Mouse (Mus musculus): ENCODE results near the gene Eif4e3. TPM values are rescaled to one million over a fixed set of nuclear protein-coding genes. Genes with fewer than 3 reads are reported as not detected.
A peak's percentile ranks its signal among the peaks of the same experiment; 100 is the strongest.

Eif4e3 gene
- polyA plus RNA-seq, 1 experiment: 8.4 TPM

- no peak for DNase-seq
- H3K4me1 ChIP-seq (ENCODE audit: control insufficient read depth, insufficient read depth, low read length): no peaks in the 10 kb centered on the region
- no peak overlapping the region for H3K4me3 ChIP-seq (ENCODE audit: insufficient read depth, low read depth, low read length)
- H3K27me3 ChIP-seq (replicated peaks; ENCODE audit: control insufficient read depth, insufficient read depth, low read length): no peaks in the 10 kb centered on the region
- 74% methylated on average over 8 of the region's 8 CpGs for WGBS
- no peak overlapping the region for H3K27ac ChIP-seq (ENCODE audit: insufficient read depth, low read depth, low read length)
- H3K36me3 ChIP-seq (ENCODE audit: control insufficient read depth, insufficient read depth, low read length): no peaks in the 10 kb centered on the region
- TF ChIP-seq CTCF (conservative IDR thresholded peaks at IDR 0.05; ENCODE audit: insufficient read depth, insufficient read length, low read depth, low read length) (no peak), POLR2A (IDR thresholded peaks at IDR 0.05; ENCODE audit: low read depth, low read length) (no peak)
Observed at GRCm38 (mm10) chr6:99636801-99637200, 29.8 kb downstream of the Eif4e3 start.

DNA sequence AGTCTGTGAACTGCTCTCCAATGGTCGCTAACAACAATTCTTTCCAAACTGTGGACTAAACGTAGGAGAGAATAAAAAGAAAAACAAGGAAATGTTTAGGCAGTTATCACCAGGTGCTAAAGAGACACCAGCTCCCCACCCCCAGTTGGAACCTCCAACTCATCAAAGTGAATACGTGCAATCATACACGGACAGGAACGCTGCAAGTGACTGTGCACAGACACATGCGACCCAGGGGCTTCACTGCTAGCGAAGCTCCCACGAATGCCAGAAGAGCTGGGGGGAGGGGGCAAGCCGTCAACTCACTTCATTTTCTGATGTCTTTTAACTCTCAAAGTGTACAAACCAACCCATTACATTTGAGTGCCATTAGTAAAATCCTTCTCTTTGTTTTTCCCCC lies 30.4 kb downstream of the Eif4e3 start:
- WGBS: 85% methylated on average over 9 of the region's 9 CpGs
- no peak overlapping the region for H3K4me3 ChIP-seq (ENCODE audit: insufficient read depth, low read depth, low read length)
- H3K4me1 ChIP-seq (ENCODE audit: control insufficient read depth, insufficient read depth, low read length): no peaks in the 10 kb centered on the region
- H3K27ac ChIP-seq (ENCODE audit: insufficient read depth, low read depth, low read length): no peak overlapping the region
- DNase-seq: no peak
- no peaks in the 10 kb centered on the region for H3K36me3 ChIP-seq (ENCODE audit: control insufficient read depth, insufficient read depth, low read length)
- TF ChIP-seq CTCF (conservative IDR thresholded peaks at IDR 0.05; ENCODE audit: insufficient read depth, insufficient read length, low read depth, low read length) (no peak), POLR2A (IDR thresholded peaks at IDR 0.05; ENCODE audit: low read depth, low read length) (no peak)
- H3K27me3 ChIP-seq (replicated peaks; ENCODE audit: control insufficient read depth, insufficient read depth, low read length): no peaks in the 10 kb centered on the region

- TF ChIP-seq CTCF (conservative IDR thresholded peaks at IDR 0.05; ENCODE audit: insufficient read depth, insufficient read length, low read depth, low read length): no peak
- TF ChIP-seq POLR2A (IDR thresholded peaks at IDR 0.05; ENCODE audit: low read depth, low read length): no peak
- no peak overlapping the region for H3K27ac ChIP-seq (ENCODE audit: insufficient read depth, low read depth, low read length)
- H3K4me1 ChIP-seq (ENCODE audit: control insufficient read depth, insufficient read depth, low read length): no peaks in the 10 kb centered on the region
- DNase-seq: no peak
- 89% methylated on average over 32 of the region's 32 CpGs for WGBS
- H3K36me3 ChIP-seq (ENCODE audit: control insufficient read depth, insufficient read depth, low read length): no peaks in the 10 kb centered on the region
- no peaks in the 10 kb centered on the region for H3K27me3 ChIP-seq (replicated peaks; ENCODE audit: control insufficient read depth, insufficient read depth, low read length)
- no peak overlapping the region for H3K4me3 ChIP-seq (ENCODE audit: insufficient read depth, low read depth, low read length)
Observed at GRCm38 (mm10) chr6:99632121-99632980, 34.2 kb downstream of the Eif4e3 start.

- H3K4me3 ChIP-seq (ENCODE audit: insufficient read depth, low read depth, low read length): no peak overlapping the region
- 93% methylated on average over 5 of the region's 5 CpGs for WGBS
- H3K27me3 ChIP-seq (replicated peaks; ENCODE audit: control insufficient read depth, insufficient read depth, low read length): no peaks in the 10 kb centered on the region
- TF ChIP-seq POLR2A (IDR thresholded peaks at IDR 0.05; ENCODE audit: low read depth, low read length): no peak
- TF ChIP-seq CTCF (conservative IDR thresholded peaks at IDR 0.05; ENCODE audit: insufficient read depth, insufficient read length, low read depth, low read length): no peak
- H3K36me3 ChIP-seq (ENCODE audit: control insufficient read depth, insufficient read depth, low read length): no peaks in the 10 kb centered on the region
- DNase-seq: no peak
- H3K4me1 ChIP-seq (ENCODE audit: control insufficient read depth, insufficient read depth, low read length): no peaks in the 10 kb centered on the region
- H3K27ac ChIP-seq (ENCODE audit: insufficient read depth, low read depth, low read length): no peak overlapping the region
Observed at GRCm38 (mm10) chr6:99631637-99632036, 34.9 kb downstream of the Eif4e3 start.

GRCm38 (mm10) chr6:99629726-99630458 lies 36.7 kb downstream of the Eif4e3 start:
- no peak for TF ChIP-seq POLR2A (IDR thresholded peaks at IDR 0.05; ENCODE audit: low read depth, low read length)
- no peak for TF ChIP-seq CTCF (conservative IDR thresholded peaks at IDR 0.05; ENCODE audit: insufficient read depth, insufficient read length, low read depth, low read length)
- H3K27ac ChIP-seq (ENCODE audit: insufficient read depth, low read depth, low read length): no peak overlapping the region
- WGBS: 81% methylated on average over 8 of the region's 8 CpGs
- H3K4me1 ChIP-seq (ENCODE audit: control insufficient read depth, insufficient read depth, low read length): no peaks in the 10 kb centered on the region
- DNase-seq: peak; percentile 29
- no peaks in the 10 kb centered on the region for H3K36me3 ChIP-seq (ENCODE audit: control insufficient read depth, insufficient read depth, low read length)
- H3K27me3 ChIP-seq (replicated peaks; ENCODE audit: control insufficient read depth, insufficient read depth, low read length): no peaks in the 10 kb centered on the region
- H3K4me3 ChIP-seq (ENCODE audit: insufficient read depth, low read depth, low read length): no peak overlapping the region

- WGBS: 94% methylated on average over 2 of the region's 2 CpGs
Observed at GRCm38 (mm10) chr6:99626347-99626746, 40.2 kb downstream of the Eif4e3 start.

DNA sequence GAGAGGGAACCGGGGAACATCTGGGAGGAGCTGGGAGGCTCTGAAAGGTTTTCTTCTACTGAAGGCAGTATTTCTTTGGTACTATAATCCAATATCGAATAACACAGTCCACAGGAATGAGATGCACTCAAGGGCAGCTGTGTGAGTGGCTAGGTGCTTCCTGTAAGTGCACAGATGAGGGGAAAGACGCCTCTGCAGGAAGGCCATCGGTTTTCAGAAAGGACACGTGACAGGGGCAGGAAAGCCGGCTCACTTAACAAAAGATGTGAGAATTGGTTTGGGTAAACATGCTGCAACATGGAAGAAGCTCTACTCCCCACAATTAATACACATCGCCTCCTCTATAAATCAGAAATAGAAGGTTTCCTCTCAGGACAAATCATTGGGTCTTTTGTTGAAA lies 40.8 kb downstream of the Eif4e3 start:
- H3K4me3 ChIP-seq (ENCODE audit: insufficient read depth, low read depth, low read length): no peak overlapping the region
- DNase-seq: no peak
- no peaks in the 10 kb centered on the region for H3K27me3 ChIP-seq (replicated peaks; ENCODE audit: control insufficient read depth, insufficient read depth, low read length)
- 51% methylated on average over 7 of the region's 7 CpGs for WGBS
- no peaks in the 10 kb centered on the region for H3K36me3 ChIP-seq (ENCODE audit: control insufficient read depth, insufficient read depth, low read length)
- no peaks in the 10 kb centered on the region for H3K4me1 ChIP-seq (ENCODE audit: control insufficient read depth, insufficient read depth, low read length)
- no peak overlapping the region for H3K27ac ChIP-seq (ENCODE audit: insufficient read depth, low read depth, low read length)
- TF ChIP-seq CTCF (conservative IDR thresholded peaks at IDR 0.05; ENCODE audit: insufficient read depth, insufficient read length, low read depth, low read length) (no peak), POLR2A (IDR thresholded peaks at IDR 0.05; ENCODE audit: low read depth, low read length) (no peak)

More at GRCm38 (mm10) chr6:99626347-99626746, 40.2 kb downstream of the Eif4e3 start:
- H3K4me1 ChIP-seq (ENCODE audit: control insufficient read depth, insufficient read depth, low read length): no peaks in the 10 kb centered on the region
- DNase-seq: no peak
- no peak overlapping the region for H3K4me3 ChIP-seq (ENCODE audit: insufficient read depth, low read depth, low read length)
- TF ChIP-seq CTCF (conservative IDR thresholded peaks at IDR 0.05; ENCODE audit: insufficient read depth, insufficient read length, low read depth, low read length) (no peak), POLR2A (IDR thresholded peaks at IDR 0.05; ENCODE audit: low read depth, low read length) (no peak)
- no peak overlapping the region for H3K27ac ChIP-seq (ENCODE audit: insufficient read depth, low read depth, low read length)
- H3K36me3 ChIP-seq (ENCODE audit: control insufficient read depth, insufficient read depth, low read length): no peaks in the 10 kb centered on the region
- no peaks in the 10 kb centered on the region for H3K27me3 ChIP-seq (replicated peaks; ENCODE audit: control insufficient read depth, insufficient read depth, low read length)

All from kidney, adult 2 months (tissue).